Mouse (Mus musculus) small intestine, adult 10 weeks (tissue): ENCODE results near the gene Kbtbd12. TPM values are rescaled to one million over a fixed set of nuclear protein-coding genes. Genes with fewer than 3 reads are reported as not detected.

Experiments used
- polyA plus RNA-seq: library from polyadenylated mRNA; stranded (reverse); fragments of 350-450 nt; fragmentation: Illumina TruSeq; extraction: RNeasy Lipid Tissue Mini Kit (QIAGEN cat#74804); gene quantifications from one replicate; pipeline ENCODE4 v1.2.3, GENCODE M21; 2014; ENCODE audit warnings: low replicate concordance

Gene Kbtbd12
- 1.9 TPM for polyA plus RNA-seq

GRCm38 (mm10) chr6:88637611-88638301 is at the start of gene Kbtbd12:
Gene Kbtbd12, minus strand, starts transcription at chr6:88637950.

GRCm38 (mm10) chr6:88518404-88519263 is 119.1 kb downstream of the Kbtbd12 start, which contains the start of gene Sec61a1:
Gene Sec61a1, minus strand, starts transcription at chr6:88518905.

Other genes starting within 250 kb of the Kbtbd12 start
- not detected for gene Eefsec, start 191.4 kb downstream of the Kbtbd12 start, polyA plus RNA-seq
- 2.1 TPM for gene Ruvbl1, start 172.5 kb downstream of the Kbtbd12 start, polyA plus RNA-seq
- 182 TPM for gene Sec61a1, start 119.0 kb downstream of the Kbtbd12 start, polyA plus RNA-seq
- 2.8 TPM for gene Mgll, start 86.5 kb upstream of the Kbtbd12 start, polyA plus RNA-seq
- gene Abtb1, start 204.0 kb upstream of the Kbtbd12 start, polyA plus RNA-seq = 1.0 TPM
- not detected for gene Podxl2, start 237.1 kb upstream of the Kbtbd12 start, polyA plus RNA-seq